ENCODE assay signal across 14 mouse cellular contexts in the genomic region with DNA sequence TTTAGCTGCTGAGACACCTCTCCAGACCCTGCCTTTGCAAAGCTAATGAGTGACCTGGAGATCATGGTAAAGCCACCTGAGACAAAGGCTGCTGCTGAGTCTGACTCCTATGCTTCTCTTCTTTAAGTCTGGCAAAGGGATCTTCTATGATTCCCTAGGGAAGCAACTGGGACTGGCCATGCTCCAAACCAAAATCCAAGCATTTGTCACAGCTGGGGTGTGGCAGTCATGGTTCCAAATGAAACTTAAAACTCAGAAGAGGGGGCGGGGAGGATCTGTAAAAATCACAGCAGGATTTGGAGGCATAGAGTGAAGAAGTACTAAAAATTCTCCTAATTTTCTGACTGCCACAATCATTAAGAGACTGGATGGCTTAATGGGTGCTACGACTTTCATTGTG. TPM values are rescaled to one million over a fixed set of nuclear protein-coding genes. Genes with fewer than 3 reads are reported as not detected.
DNase-seq lines count a peak whose midpoint lies in the region; ATAC-seq lines count a peak whose summit lies in the region.
"Had no signal": no experiment of that assay in that cellular context is flagged by ENCODE, and none has a peak within 500 bp of the region (broad histone marks: within the 10 kb centered on the region; RNA-seq: fewer than 3 reads in every experiment).

No protein-coding gene starts in this region.

- H3K9ac ChIP-seq in limb, embryonic 13.5 days = no peak overlapping the region
- H3K9ac ChIP-seq: forebrain, embryonic 15.5 days; heart, embryonic 13.5 days; liver, embryonic 14.5 days had no signal

- H3K4me1 ChIP-seq in embryonic facial prominence, embryonic 10.5 days = peaks cover 18% of the 10 kb centered on the region
- peaks cover 15% of the 10 kb centered on the region for H3K4me1 ChIP-seq in limb, embryonic 13.5 days
- H3K4me1 ChIP-seq: megakaryocyte, embryonic 14.5 days had no signal

- no peaks in the 10 kb centered on the region for H3K36me3 ChIP-seq in embryonic facial prominence, embryonic 10.5 days (replicated peaks)
- no peaks in the 10 kb centered on the region for H3K36me3 ChIP-seq in limb, embryonic 13.5 days
- H3K36me3 ChIP-seq: forebrain, embryonic 15.5 days; heart, embryonic 13.5 days had no signal

- intact Hi-C loops in left cerebral cortex, postnatal 14 days (cut with DNase I) = no loop called here

- no peak overlapping the region for H3K4me2 ChIP-seq in limb, embryonic 13.5 days (replicated peaks)
- H3K4me2 ChIP-seq: forebrain, embryonic 15.5 days; heart, embryonic 13.5 days had no signal

- peak; percentile 23 for DNase-seq in adrenal gland, postnatal 14 days
- no peak for DNase-seq in adrenal gland, adult 2 months
- DNase-seq in left cerebral cortex, postnatal 14 days (ENCODE audit: low spot score in 2 of 2) = peak; percentile 30 to 43
- DNase-seq in left cerebral cortex, adult 18-20 months (ENCODE audit: low spot score in 2 of 2) = no peak
- no peak for DNase-seq in embryonic facial prominence, embryonic 10.5 days (ENCODE audit: low spot score)
- DNase-seq in kidney, postnatal 14 days = no peak

- no peak overlapping the region for H3K4me3 ChIP-seq in embryonic facial prominence, embryonic 10.5 days
- H3K4me3 ChIP-seq in limb, embryonic 13.5 days = no peak overlapping the region
- H3K4me3 ChIP-seq: forebrain, embryonic 15.5 days; heart, embryonic 13.5 days; megakaryocyte, embryonic 14.5 days had no signal

- H3K27ac ChIP-seq in embryonic facial prominence, embryonic 10.5 days (replicated peaks) = peak overlapping the region; percentile 79
- H3K27ac ChIP-seq in limb, embryonic 13.5 days = peak overlapping the region; percentile 88; the same call in 1 of the 2 replicates
- H3K27ac ChIP-seq: forebrain, embryonic 15.5 days; liver, embryonic 14.5 days had no signal

- H3K9me3 ChIP-seq in embryonic facial prominence, embryonic 10.5 days = no peaks in the 10 kb centered on the region
- no peaks in the 10 kb centered on the region for H3K9me3 ChIP-seq in limb, embryonic 13.5 days
- H3K9me3 ChIP-seq: forebrain, embryonic 15.5 days; heart, embryonic 13.5 days had no signal

- no peaks in the 10 kb centered on the region for H3K27me3 ChIP-seq in embryonic facial prominence, embryonic 10.5 days (replicated peaks; ENCODE audit: low read depth, poor library complexity, severe bottlenecking)
- no peaks in the 10 kb centered on the region for H3K27me3 ChIP-seq in limb, embryonic 13.5 days
- H3K27me3 ChIP-seq: forebrain, embryonic 15.5 days; heart, embryonic 13.5 days had no signal

- WGBS in embryonic facial prominence, embryonic 10.5 days = 82% methylated on average over 2 of the region's 2 CpGs
- 66% methylated on average over 2 of the region's 2 CpGs for WGBS in limb, embryonic 13.5 days

- no peak for ATAC-seq in limb, embryonic 13.5 days (ENCODE audit: low FRiP score, low read depth)
- no peak for ATAC-seq in megakaryocyte progenitor cell, adult 5-6 weeks (replicated peaks; ENCODE audit: poor library complexity)
- ATAC-seq: forebrain, embryonic 15.5 days had no signal

RNA-seq across cellular contexts. Expression of gene Spg20, which starts 14.7 kb away (rescaled TPM):
- 43.0 and 46.6 TPM in 2 replicates for total RNA-seq in adrenal gland, postnatal 14 days (2021)
- total RNA-seq in adrenal gland, adult 2 months (2021) = 10 to 100 TPM; 52.2 to 60.9 TPM
- polyA plus RNA-seq in adrenal gland, adult 2 months (2012; rRNA removed) = 13.2 and 15.2 TPM in 2 replicates
- 10 to 100 TPM; 16.5 to 17.0 TPM for total RNA-seq in left cerebral cortex, postnatal 14 days (2021)
- 10 to 100 TPM; 33.7 to 36.3 TPM for total RNA-seq in left cerebral cortex, adult 18-20 months (2021)
- 72.1 and 75.9 TPM in 2 replicates for polyA plus RNA-seq in embryonic facial prominence, embryonic 10.5 days (2016; fragmentation: Nextera tagmentation; extraction: Ambion mirVana)
- 87.7 and 92.6 TPM in 2 replicates for polyA plus RNA-seq in limb, embryonic 13.5 days (2015; fragmentation: Nextera tagmentation; extraction: Ambion mirVana)
- total RNA-seq in megakaryocyte progenitor cell, adult 5-6 weeks (2015) = 10.2 and 17.1 TPM in 2 replicates
- 21.5 and 24.0 TPM in 2 replicates for total RNA-seq in megakaryocyte progenitor cell, adult 5-6 weeks (2017)

RNA-seq across cellular contexts. Expression of gene Ccdc169, which starts 40.0 kb away (rescaled TPM):
- total RNA-seq in adrenal gland, postnatal 14 days (2021) = 0.19 TPM in 1 of 2 replicates, not detected in the other
- total RNA-seq in adrenal gland, adult 2 months (2021) = under 1 TPM in 1 of 2 experiments, not detected in 1; 0.26 TPM
- polyA plus RNA-seq in adrenal gland, adult 2 months (2012; rRNA removed) = not detected in 2 replicates
- under 1 TPM in 1 of 2 experiments, not detected in 1; 0.15 TPM for total RNA-seq in left cerebral cortex, postnatal 14 days (2021)
- total RNA-seq in left cerebral cortex, adult 18-20 months (2021) = under 1 TPM in 1 of 2 experiments, not detected in 1; 0.12 TPM
- polyA plus RNA-seq in embryonic facial prominence, embryonic 10.5 days (2016; fragmentation: Nextera tagmentation; extraction: Ambion mirVana) = not detected in 2 replicates
- polyA plus RNA-seq in limb, embryonic 13.5 days (2015; fragmentation: Nextera tagmentation; extraction: Ambion mirVana) = 0.10 TPM in 1 of 2 replicates, not detected in the other
- total RNA-seq in megakaryocyte progenitor cell, adult 5-6 weeks (2015) = not detected in 2 replicates
- not detected in 2 replicates for total RNA-seq in megakaryocyte progenitor cell, adult 5-6 weeks (2017)
- polyA plus RNA-seq: liver, embryonic 14.5 days; small intestine, adult 2 months; thymus, postnatal 0 days had no signal

RNA-seq across cellular contexts. Expression of gene Ccna1, which starts 41.9 kb away (rescaled TPM):
- total RNA-seq in adrenal gland, postnatal 14 days (2021) = 0.49 and 0.89 TPM in 2 replicates
- under 1 TPM in 1 of 2 experiments, not detected in 1; 0.35 TPM for total RNA-seq in adrenal gland, adult 2 months (2021)
- polyA plus RNA-seq in adrenal gland, adult 2 months (2012; rRNA removed) = 0.60 TPM in 1 of 2 replicates, not detected in the other
- 1 to 10 TPM; 1.6 to 1.9 TPM for total RNA-seq in left cerebral cortex, postnatal 14 days (2021)
- 1 to 10 TPM; 1.7 to 2.2 TPM for total RNA-seq in left cerebral cortex, adult 18-20 months (2021)
- 1.4 and 1.9 TPM in 2 replicates for polyA plus RNA-seq in embryonic facial prominence, embryonic 10.5 days (2016; fragmentation: Nextera tagmentation; extraction: Ambion mirVana)
- polyA plus RNA-seq in limb, embryonic 13.5 days (2015; fragmentation: Nextera tagmentation; extraction: Ambion mirVana) = 1.6 and 2.3 TPM in 2 replicates
- total RNA-seq in megakaryocyte progenitor cell, adult 5-6 weeks (2015) = not detected in 2 replicates
- total RNA-seq in megakaryocyte progenitor cell, adult 5-6 weeks (2017) = not detected in 2 replicates

Comparison
In these comparisons a context has a peak if more than half of its experiments do, and no peak if none do; other contexts are left out.
1. DNase-seq: peak in adrenal gland, postnatal 14 days (single experiment) and left cerebral cortex, postnatal 14 days (2 of 2); none in adrenal gland, adult 2 months (single experiment), left cerebral cortex, adult 18-20 months (0 of 2), embryonic facial prominence, embryonic 10.5 days (single experiment) and kidney, postnatal 14 days (single experiment).